Mouse (Mus musculus) erythroblast, embryonic 14.5 days (primary cell): Measurements from ENCODE around the gene Guk1.
"Not testable (repeated sequence)": the region's sequence is repeated elsewhere in the genome, so short reads cannot be mapped to it uniquely, and the experiment has no call there.

Source experiments
- GATA1 ChIP-seq: IDR thresholded peaks from 2 replicates; pipeline ENCODE4 v1.6.1; 2012; ENCODE audit warnings: low read length, inconsistent platforms, mixed read lengths
- TAL1 ChIP-seq: IDR thresholded peaks from 3 replicates; pipeline ENCODE4 v1.6.1; 2012; ENCODE audit warnings: low read length, inconsistent platforms, mixed read lengths

GRCm38 (mm10) chr11:59212320-59212719, 20.3 kb upstream of the Guk1 start:
- TF ChIP-seq GATA1, TAL1: not testable (repeated sequence)
